Mouse (Mus musculus): ENCODE data around the gene Mok. TPM values are rescaled to one million over a fixed set of nuclear protein-coding genes. Genes with fewer than 3 reads are reported as not detected.

The Mok gene
- total RNA-seq, 1 experiment: 14.9 TPM

- Histone ChIP-seq H3K36me3 (ENCODE audit: control insufficient read depth, insufficient read depth, low read length, poor library complexity, severe bottlenecking) (no peaks in the 10 kb centered on the region), H3K9ac (ENCODE audit: insufficient read depth, low read depth, low read length, poor library complexity, severe bottlenecking) (no peak overlapping the region), H3K4me3 (ENCODE audit: insufficient read depth in 1 of 2, low read depth in 1 of 2, low read length in 2 of 2, poor library complexity in 1 of 2, severe bottlenecking in 1 of 2) (no peak overlapping the region), H3K9me3 (ENCODE audit: control insufficient read depth, insufficient read depth, low read depth, low read length) (no peaks in the 10 kb centered on the region), H3K4me1 (ENCODE audit: control insufficient read depth in 2 of 2, insufficient read depth in 2 of 2, low read length in 2 of 2, poor library complexity in 1 of 2) (peaks cover 3 to 10% of the 10 kb centered on the region in 2 experiments), H3K27ac (ENCODE audit: insufficient read depth, low read depth, low read length, poor library complexity, severe bottlenecking) (no peak overlapping the region)
- no peak for DNase-seq (ENCODE audit: low read depth, low spot score)
- TF ChIP-seq MAFK (IDR thresholded peaks at IDR 0.05; ENCODE audit: insufficient read depth, low read depth, low read length) (no peak), CHD2 (IDR thresholded peaks at IDR 0.05; ENCODE audit: low read depth, low read length) (no peak), ZNF384 (IDR thresholded peaks at IDR 0.05; ENCODE audit: low read depth, low read length) (no peak), HCFC1 (IDR thresholded peaks at IDR 0.05; ENCODE audit: borderline replicate concordance, insufficient read depth, low read length) (no peak), ZC3H11A (IDR thresholded peaks at IDR 0.05; ENCODE audit: borderline replicate concordance, low read depth, low read length) (no peak)
- in situ Hi-C loops (cut with MboI; ENCODE audit: low sequenced_read_pairs in 2 of 2, unreplicated experiment in 2 of 2): no loop called here
Measured at GRCm38 (mm10) chr12:110762321-110762720, 78.4 kb downstream of the Mok start.

DNA sequence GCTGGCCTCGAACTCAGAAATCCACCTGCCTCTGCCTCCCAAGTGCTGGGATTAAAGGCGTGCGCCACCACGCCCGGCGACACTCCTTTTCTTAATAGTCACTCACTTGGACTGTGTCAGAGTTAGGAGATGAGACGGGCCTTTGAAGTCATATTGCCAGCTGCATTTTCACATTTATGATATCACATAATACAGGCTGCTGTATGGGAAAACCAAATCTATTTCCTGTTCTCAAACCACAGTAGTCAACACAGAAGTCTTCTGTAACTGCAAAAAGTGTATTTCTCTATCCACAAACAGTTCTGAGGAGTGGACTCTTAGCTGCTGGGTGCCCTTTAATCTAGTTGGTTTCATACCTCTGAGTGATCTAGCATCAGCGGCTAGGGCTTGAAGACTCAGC, 81.8 kb downstream of the Mok start:
- Histone ChIP-seq H3K9me3 (ENCODE audit: control insufficient read depth, insufficient read depth, low read depth, low read length) (no peaks in the 10 kb centered on the region), H3K9ac (ENCODE audit: insufficient read depth, low read depth, low read length, poor library complexity, severe bottlenecking) (no peak overlapping the region), H3K4me3 (ENCODE audit: insufficient read depth in 1 of 2, low read depth in 1 of 2, low read length in 2 of 2, poor library complexity in 1 of 2, severe bottlenecking in 1 of 2) (no peak overlapping the region), H3K36me3 (ENCODE audit: control insufficient read depth, insufficient read depth, low read length, poor library complexity, severe bottlenecking) (peaks cover 3% of the 10 kb centered on the region; the same call in 1 of the 2 replicates), H3K27ac (ENCODE audit: insufficient read depth, low read depth, low read length, poor library complexity, severe bottlenecking) (no peak overlapping the region), H3K4me1 (ENCODE audit: control insufficient read depth in 2 of 2, insufficient read depth in 2 of 2, low read length in 2 of 2, poor library complexity in 1 of 2) (peaks cover 3 to 12% of the 10 kb centered on the region in 2 experiments)
- no peak for TF ChIP-seq MAFK (IDR thresholded peaks at IDR 0.05; ENCODE audit: insufficient read depth, low read depth, low read length)
- no peak for TF ChIP-seq ZC3H11A (IDR thresholded peaks at IDR 0.05; ENCODE audit: borderline replicate concordance, low read depth, low read length)
- TF ChIP-seq CHD2 (IDR thresholded peaks at IDR 0.05; ENCODE audit: low read depth, low read length): no peak
- TF ChIP-seq ZNF384 (IDR thresholded peaks at IDR 0.05; ENCODE audit: low read depth, low read length): no peak
- no peak for TF ChIP-seq HCFC1 (IDR thresholded peaks at IDR 0.05; ENCODE audit: borderline replicate concordance, insufficient read depth, low read length)
- DNase-seq (ENCODE audit: low read depth, low spot score): no peak
- in situ Hi-C loops (cut with MboI; ENCODE audit: low sequenced_read_pairs in 2 of 2, unreplicated experiment in 2 of 2): no loop called here

Other genes with a start within 250 kb of the Mok start
- 405 and 694 TPM in 2 replicates for gene Dync1h1, start 239.5 kb downstream of the Mok start, total RNA-seq (2012; rRNA removed)
- not detected in 2 replicates for gene 1700001K19Rik, start 158.3 kb downstream of the Mok start, total RNA-seq (2012; rRNA removed)
- gene Hsp90aa1, start 138.2 kb downstream of the Mok start, total RNA-seq (2012; rRNA removed): 1,672 and 2,383 TPM in 2 replicates
- gene Wdr20, start 103.0 kb downstream of the Mok start, total RNA-seq (2012; rRNA removed): 27.4 and 30.3 TPM in 2 replicates
- gene Zfp839, start 9.3 kb upstream of the Mok start, total RNA-seq (2012; rRNA removed): 5.4 and 8.0 TPM in 2 replicates
- gene Cinp, start 48.2 kb upstream of the Mok start, total RNA-seq (2012; rRNA removed): 77.6 and 86.5 TPM in 2 replicates
- gene Tecpr2, start 48.3 kb upstream of the Mok start, total RNA-seq (2012; rRNA removed): 11.2 and 12.6 TPM in 2 replicates
- 12.4 and 13.1 TPM in 2 replicates for gene Ankrd9, start 138.1 kb upstream of the Mok start, total RNA-seq (2012; rRNA removed)
- gene Rcor1, start 198.4 kb upstream of the Mok start, total RNA-seq (2012; rRNA removed): 10.4 and 13.0 TPM in 2 replicates

Measured in ES-E14 (cell line).